In the genomic region with DNA sequence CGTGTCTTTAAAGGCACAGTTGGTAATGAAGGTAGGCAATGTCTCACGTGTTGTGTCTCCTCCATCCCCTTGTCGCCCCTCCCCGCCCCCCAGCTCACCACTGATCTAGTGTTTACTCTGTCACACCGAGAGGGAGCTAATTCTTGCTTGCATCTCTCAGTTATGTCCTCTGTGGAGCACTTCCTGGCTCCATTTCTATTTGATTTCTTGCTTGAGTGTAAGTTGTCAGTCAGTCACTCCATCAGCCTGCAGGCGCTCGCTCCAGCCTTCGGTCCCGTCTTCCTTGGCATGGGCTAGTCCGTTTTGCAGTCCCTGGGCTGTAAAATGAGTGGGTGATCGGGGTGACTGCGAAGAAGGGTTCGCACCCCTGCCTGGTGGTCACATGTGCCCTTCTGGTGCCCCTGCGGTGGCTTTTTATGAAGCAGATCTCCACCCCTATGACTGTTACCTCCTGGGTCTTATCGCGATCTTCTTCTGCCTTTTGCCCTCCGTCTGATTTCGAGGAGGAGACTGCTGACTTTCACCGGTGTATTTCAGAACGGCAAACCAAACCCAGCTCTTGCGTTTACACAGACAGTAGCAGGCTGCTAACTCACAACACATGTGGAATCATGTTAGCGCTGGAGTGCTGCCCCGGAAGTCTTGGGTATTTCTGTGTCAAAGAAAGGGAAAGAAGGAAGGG, we compare ENCODE assay signal across 8 mouse cellular contexts. TPM values are rescaled to one million over a fixed set of nuclear protein-coding genes. Genes with fewer than 3 reads are reported as not detected.
DNase-seq lines count a peak whose midpoint lies in the region; ATAC-seq and TF ChIP-seq lines count a peak whose summit lies in the region.

No protein-coding gene starts in this region.

- TF ChIP-seq EP300 in stomach, postnatal 0 days (optimal IDR thresholded peaks at IDR 0.05), result no peak

- peaks cover 24% of the 10 kb centered on the region for H3K4me1 ChIP-seq in embryonic facial prominence, embryonic 14.5 days (ENCODE audit: control insufficient read depth, insufficient read depth, low read length)
- peaks cover 24% of the 10 kb centered on the region for H3K4me1 ChIP-seq in intestine, embryonic 14.5 days (replicated peaks; ENCODE audit: control insufficient read depth, insufficient read depth, low read length)
- peaks cover 69% of the 10 kb centered on the region for H3K4me1 ChIP-seq in megakaryocyte, embryonic 14.5 days
- H3K4me1 ChIP-seq in stomach, postnatal 0 days (replicated peaks; ENCODE audit: control insufficient read depth, insufficient read depth), result peaks cover 5% of the 10 kb centered on the region; the same call in 1 of the 2 replicates

- 1% methylated on average over 23 of the region's 23 CpGs for WGBS in embryonic facial prominence, embryonic 14.5 days
- WGBS in intestine, embryonic 14.5 days, result under 1% methylated on average over 22 of the region's 23 CpGs
- WGBS in stomach, postnatal 0 days, result under 1% methylated on average over 23 of the region's 23 CpGs

- no peak for TF ChIP-seq CTCF in stomach, postnatal 0 days (IDR thresholded peaks at IDR 0.05; ENCODE audit: low read depth)

- no peak for DNase-seq in frontal cortex, postnatal 10 days (ENCODE audit: low spot score in 2 of 2)
- peak; percentile 71 for DNase-seq in embryonic facial prominence, embryonic 14.5 days (ENCODE audit: low spot score)
- peak; percentile 66 for DNase-seq in intestine, embryonic 14.5 days (ENCODE audit: low spot score)
- peak; percentile 18 for DNase-seq in stomach, postnatal 0 days (ENCODE audit: low spot score)
- DNase-seq in layer of hippocampus, adult 8-10 months (ENCODE audit: low spot score in 2 of 2), result no peak

- peak; percentile 47 for ATAC-seq in frontal cortex, adult (ENCODE audit: low TSS enrichment)
- peak; percentile 74 for ATAC-seq in CD4-positive, CD25-positive, alpha-beta regulatory T cell, adult 4 months
- ATAC-seq in embryonic facial prominence, embryonic 14.5 days (ENCODE audit: low read depth), result no peak
- ATAC-seq in intestine, embryonic 14.5 days (replicated peaks; ENCODE audit: low FRiP score, low TSS enrichment, low read depth), result no peak; the same call in 1 of the 2 replicates
- no peak for ATAC-seq in stomach, postnatal 0 days (ENCODE audit: low FRiP score, low TSS enrichment)

- peak overlapping the region; percentile 53 for H3K9ac ChIP-seq in embryonic facial prominence, embryonic 14.5 days (ENCODE audit: low read depth, low read length)
- peak overlapping the region; percentile 1 for H3K9ac ChIP-seq in intestine, embryonic 14.5 days (ENCODE audit: low read length)
- peak overlapping the region; percentile 52 for H3K9ac ChIP-seq in stomach, postnatal 0 days (ENCODE audit: low read length)

- no peaks in the 10 kb centered on the region for H3K36me3 ChIP-seq in embryonic facial prominence, embryonic 14.5 days (ENCODE audit: control insufficient read depth, insufficient read depth, low read length)
- no peaks in the 10 kb centered on the region for H3K36me3 ChIP-seq in intestine, embryonic 14.5 days (ENCODE audit: control insufficient read depth, insufficient read depth, low read length)
- no peaks in the 10 kb centered on the region for H3K36me3 ChIP-seq in megakaryocyte, embryonic 14.5 days (replicated peaks; ENCODE audit: low read length)
- no peaks in the 10 kb centered on the region for H3K36me3 ChIP-seq in stomach, postnatal 0 days (ENCODE audit: control insufficient read depth, insufficient read depth, low read length)

- H3K9me3 ChIP-seq in embryonic facial prominence, embryonic 14.5 days (ENCODE audit: control insufficient read depth, low read length), result no peaks in the 10 kb centered on the region
- no peaks in the 10 kb centered on the region for H3K9me3 ChIP-seq in intestine, embryonic 14.5 days (ENCODE audit: control insufficient read depth, low read length)
- no peaks in the 10 kb centered on the region for H3K9me3 ChIP-seq in megakaryocyte, embryonic 14.5 days
- H3K9me3 ChIP-seq in stomach, postnatal 0 days (ENCODE audit: control insufficient read depth, low read length), result no peaks in the 10 kb centered on the region

- H3K27ac ChIP-seq in embryonic facial prominence, embryonic 14.5 days (replicated peaks; ENCODE audit: low read depth, low read length), result no peak overlapping the region; the same call in 1 of the 2 replicates
- no peak overlapping the region for H3K27ac ChIP-seq in intestine, embryonic 14.5 days (ENCODE audit: low read depth)
- peak overlapping the region; percentile 67 for H3K27ac ChIP-seq in stomach, postnatal 0 days (replicated peaks)

- H3K4me2 ChIP-seq in embryonic facial prominence, embryonic 14.5 days (ENCODE audit: low read depth, low read length), result peak overlapping the region; percentile 81
- peak overlapping the region; percentile 96 for H3K4me2 ChIP-seq in intestine, embryonic 14.5 days (ENCODE audit: low read length)
- H3K4me2 ChIP-seq in stomach, postnatal 0 days (replicated peaks; ENCODE audit: low read depth), result peak overlapping the region; percentile 87

- 0 out of 2 replicates have a peak, but pooled peaks cover 12% of the 10 kb centered on the region for H3K27me3 ChIP-seq in embryonic facial prominence, embryonic 14.5 days (replicated peaks; ENCODE audit: control insufficient read depth, insufficient read depth, low read length)
- peaks cover 9% of the 10 kb centered on the region; the same call in 1 of the 2 replicates for H3K27me3 ChIP-seq in intestine, embryonic 14.5 days (replicated peaks; ENCODE audit: control insufficient read depth, insufficient read depth, low read length)
- peaks cover 43% of the 10 kb centered on the region for H3K27me3 ChIP-seq in megakaryocyte, embryonic 14.5 days (replicated peaks)
- no peaks in the 10 kb centered on the region for H3K27me3 ChIP-seq in stomach, postnatal 0 days (ENCODE audit: control insufficient read depth, insufficient read depth, low read length)

- H3K4me3 ChIP-seq in embryonic facial prominence, embryonic 14.5 days (ENCODE audit: low read depth, low read length), result peak overlapping the region; percentile 36
- peak overlapping the region; percentile 43 for H3K4me3 ChIP-seq in intestine, embryonic 14.5 days (ENCODE audit: low read depth, low read length)
- peak overlapping the region; percentile 90 for H3K4me3 ChIP-seq in megakaryocyte, embryonic 14.5 days (replicated peaks)
- H3K4me3 ChIP-seq in stomach, postnatal 0 days (ENCODE audit: low read depth, low read length), result peak overlapping the region; percentile 38

RNA-seq across cellular contexts. Expression of gene Pou2f1, which starts 45.9 kb away (rescaled TPM):
- 10 to 100 TPM; 53.6 to 55.3 TPM for polyA plus RNA-seq in CD4-positive, CD25-positive, alpha-beta regulatory T cell, adult 4 months (2017; shearing (Covaris generic))
- 11.4 and 13.6 TPM in 2 replicates for polyA plus RNA-seq in embryonic facial prominence, embryonic 14.5 days (2014; fragmentation: Nextera tagmentation; extraction: Ambion mirVana)
- 18.7 and 20.1 TPM in 2 replicates for polyA plus RNA-seq in intestine, embryonic 14.5 days (2014; fragmentation: Nextera tagmentation; extraction: Ambion mirVana)
- polyA plus RNA-seq in megakaryocyte, embryonic 14.5 days (2012; ENCODE audit: insufficient read depth, low replicate concordance), result 3.8 and 3.9 TPM in 2 replicates
- polyA plus RNA-seq in stomach, postnatal 0 days (2015; fragmentation: Nextera tagmentation; extraction: Ambion mirVana), result 4.9 TPM in 2 replicates
- total RNA-seq in layer of hippocampus, adult 8-10 months (2022), result 10 to 100 TPM; 17.0 to 23.2 (median 21.1) TPM

Comparison
In these comparisons a context has a peak if more than half of its experiments do, and no peak if none do; other contexts are left out.
1. ATAC-seq: peak in frontal cortex, adult (single experiment) and CD4-positive, CD25-positive, alpha-beta regulatory T cell, adult 4 months (single experiment); none in embryonic facial prominence, embryonic 14.5 days (single experiment), intestine, embryonic 14.5 days (single experiment) and stomach, postnatal 0 days (single experiment).
2. DNase-seq: peak in embryonic facial prominence, embryonic 14.5 days (single experiment), intestine, embryonic 14.5 days (single experiment) and stomach, postnatal 0 days (single experiment); none in frontal cortex, postnatal 10 days (0 of 2) and layer of hippocampus, adult 8-10 months (0 of 2).
3. H3K4me3 ChIP-seq: peak in every context shown above with its lines; median percentile 90 in megakaryocyte, embryonic 14.5 days; 43 in intestine, embryonic 14.5 days; 38 in stomach, postnatal 0 days; 36 in embryonic facial prominence, embryonic 14.5 days.
4. H3K9ac ChIP-seq: peak in every context shown above with its lines; median percentile 53 in embryonic facial prominence, embryonic 14.5 days; 52 in stomach, postnatal 0 days; 1 in intestine, embryonic 14.5 days.
5. Peak in every context shown above with its lines, with median percentiles within 50 percentile points of each other: H3K4me2 ChIP-seq.